Mouse (Mus musculus): ENCODE measurements at regions not wholly inside any gene's neighbourhood (a gene's known extent, or its start where the extent isn't known, plus 50 kb on each side); places are given as distances from the start of the nearest gene placed in this dataset.
A peak's percentile ranks its signal among the peaks of the same experiment; 100 is the strongest.

GRCm38 (mm10) chr2:171858894-171859293, 184.4 kb downstream of the Cbln4 start:
- intact Hi-C loops (cut with DNase I) = no loop called here
- TF ChIP-seq CTCF (IDR thresholded peaks at IDR 0.05) = no peak
- Histone ChIP-seq H3K27ac (no peak overlapping the region), H3K4me3 (no peak overlapping the region)
- no peak for DNase-seq (ENCODE audit: extremely low spot score in 1 of 2, low spot score in 2 of 2)

GRCm38 (mm10) chr2:171856491-171856890, 186.8 kb downstream of the Cbln4 start:
- no peak overlapping the region for H3K4me3 ChIP-seq
- intact Hi-C loops (cut with DNase I) = no loop called here

GRCm38 (mm10) chr2:171846826-171847492, 196.3 kb downstream of the Cbln4 start:
- intact Hi-C loops (cut with DNase I) = no loop called here
- DNase-seq (ENCODE audit: extremely low spot score in 1 of 2, low spot score in 2 of 2) = no peak
- Histone ChIP-seq H3K4me3 (no peak overlapping the region), H3K27ac (no peak overlapping the region)
- TF ChIP-seq CTCF (IDR thresholded peaks at IDR 0.05) = no peak

More at GRCm38 (mm10) chr2:171856491-171856890, 186.8 kb downstream of the Cbln4 start:
- DNase-seq (ENCODE audit: extremely low spot score in 1 of 2, low spot score in 2 of 2) = no peak
- no peak overlapping the region for H3K27ac ChIP-seq
- no peak for TF ChIP-seq CTCF (IDR thresholded peaks at IDR 0.05)

GRCm38 (mm10) chr2:171840058-171840713, 203.1 kb downstream of the Cbln4 start:
- no peak for TF ChIP-seq CTCF (IDR thresholded peaks at IDR 0.05)
- no peak overlapping the region for H3K4me3 ChIP-seq
- intact Hi-C loops (cut with DNase I) = no loop called here
- no peak for DNase-seq (ENCODE audit: extremely low spot score in 1 of 2, low spot score in 2 of 2)
- no peak overlapping the region for H3K27ac ChIP-seq

GRCm38 (mm10) chr2:171822156-171822555, 221.1 kb downstream of the Cbln4 start:
- intact Hi-C loops (cut with DNase I) = no loop called here
- Histone ChIP-seq H3K27ac (no peak overlapping the region), H3K4me3 (no peak overlapping the region)
- DNase-seq (ENCODE audit: extremely low spot score in 1 of 2, low spot score in 2 of 2) = no peak
- TF ChIP-seq CTCF (IDR thresholded peaks at IDR 0.05) = no peak

- no peak overlapping the region for H3K27ac ChIP-seq
- no peak for DNase-seq (ENCODE audit: extremely low spot score in 1 of 2, low spot score in 2 of 2)
- intact Hi-C loops (cut with DNase I) = no loop called here
- no peak for TF ChIP-seq CTCF (IDR thresholded peaks at IDR 0.05)
- H3K4me3 ChIP-seq = no peak overlapping the region
Observed at GRCm38 (mm10) chr2:171818504-171818903, 224.8 kb downstream of the Cbln4 start.

- no peak for TF ChIP-seq CTCF (IDR thresholded peaks at IDR 0.05)
- intact Hi-C loops (cut with DNase I) = no loop called here
- no peak overlapping the region for H3K4me3 ChIP-seq
- DNase-seq (ENCODE audit: extremely low spot score in 1 of 2, low spot score in 2 of 2) = no peak
- H3K27ac ChIP-seq = no peak overlapping the region
Observed at GRCm38 (mm10) chr2:171816685-171817419, 226.4 kb downstream of the Cbln4 start.

- no peak for DNase-seq (ENCODE audit: extremely low spot score in 1 of 2, low spot score in 2 of 2)
- Histone ChIP-seq H3K27ac (no peak overlapping the region), H3K4me3 (no peak overlapping the region)
- no peak for TF ChIP-seq CTCF (IDR thresholded peaks at IDR 0.05)
- intact Hi-C loops (cut with DNase I) = no loop called here
Observed at GRCm38 (mm10) chr2:171812701-171813100, 230.6 kb downstream of the Cbln4 start.

GRCm38 (mm10) chr2:171805376-171805775, 237.9 kb downstream of the Cbln4 start:
- Histone ChIP-seq H3K27ac (no peak overlapping the region), H3K4me3 (no peak overlapping the region)
- intact Hi-C loops (cut with DNase I) = no loop called here
- DNase-seq (ENCODE audit: extremely low spot score in 1 of 2, low spot score in 2 of 2) = no peak
- TF ChIP-seq CTCF (IDR thresholded peaks at IDR 0.05) = no peak

- DNase-seq (ENCODE audit: extremely low spot score in 1 of 2, low spot score in 2 of 2) = peak in 1 of 2 experiments; percentile 19
Observed at GRCm38 (mm10) chr2:171800511-171801268, 242.6 kb downstream of the Cbln4 start.

GRCm38 (mm10) chr2:171799351-171799750, 243.9 kb downstream of the Cbln4 start:
- intact Hi-C loops (cut with DNase I) = no loop called here
- DNase-seq (ENCODE audit: extremely low spot score in 1 of 2, low spot score in 2 of 2) = no peak

More at GRCm38 (mm10) chr2:171800511-171801268, 242.6 kb downstream of the Cbln4 start:
- intact Hi-C loops (cut with DNase I) = no loop called here
- no peak for TF ChIP-seq CTCF (IDR thresholded peaks at IDR 0.05)
- no peak overlapping the region for H3K27ac ChIP-seq
- H3K4me3 ChIP-seq = no peak overlapping the region

More at GRCm38 (mm10) chr2:171799351-171799750, 243.9 kb downstream of the Cbln4 start:
- Histone ChIP-seq H3K4me3 (no peak overlapping the region), H3K27ac (no peak overlapping the region)
- no peak for TF ChIP-seq CTCF (IDR thresholded peaks at IDR 0.05)

Data from left cerebral cortex, adult 2 months (tissue).